Mouse (Mus musculus) yolk sac, embryonic 10.5 days (tissue): ENCODE measurements around the gene P4hb.

Experiments used
- DNase-seq: peaks from one replicate; pipeline ENCODE4 v3.0.0-alpha.2; 2017; ENCODE audit warnings: low spot score

The P4hb gene

DNA sequence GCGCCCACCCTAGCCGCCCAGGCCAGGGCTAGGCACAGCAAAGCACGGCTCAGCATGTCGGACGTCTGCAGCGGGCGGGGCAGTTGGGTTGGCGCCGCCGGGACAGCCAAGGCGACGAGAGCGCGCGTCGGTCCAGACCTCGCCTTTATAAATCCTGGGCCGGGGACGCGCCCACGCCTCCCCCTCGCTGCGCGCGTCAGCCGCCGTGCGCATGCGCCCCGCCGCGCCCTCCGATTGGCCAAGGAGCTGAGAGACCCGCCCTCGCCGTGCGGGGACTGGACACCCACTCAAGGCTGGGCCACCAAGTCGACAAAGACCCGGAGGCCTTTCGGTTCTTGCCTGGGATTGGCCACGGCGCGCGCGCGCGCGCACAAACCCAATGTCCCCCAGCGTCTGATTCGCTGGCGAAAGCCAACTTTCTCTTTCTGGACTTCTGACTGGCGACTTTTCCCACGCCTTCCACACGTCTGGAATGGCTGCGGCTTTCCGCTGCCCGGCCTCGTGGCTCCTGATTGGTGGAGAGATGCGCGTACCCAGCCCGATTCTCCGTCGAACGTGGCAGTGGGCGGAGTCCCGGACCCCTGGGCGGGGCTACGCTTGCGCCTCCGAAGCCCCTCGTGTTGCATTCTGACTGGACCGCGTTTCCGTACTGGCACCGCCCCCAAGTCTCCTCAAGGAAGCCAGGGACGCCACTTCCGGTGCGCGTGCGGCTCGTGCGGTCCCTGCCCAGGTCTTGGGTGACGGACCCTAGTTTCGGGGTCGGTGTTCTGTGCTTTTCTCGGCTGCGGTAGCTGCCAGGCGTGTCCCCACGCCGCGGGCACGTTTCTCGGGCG, at the start of gene P4hb:
P4hb (minus strand) TSS at position 502 of the 833 bp plus-strand sequence.
- DNase-seq, result peak; percentile 100

DNA sequence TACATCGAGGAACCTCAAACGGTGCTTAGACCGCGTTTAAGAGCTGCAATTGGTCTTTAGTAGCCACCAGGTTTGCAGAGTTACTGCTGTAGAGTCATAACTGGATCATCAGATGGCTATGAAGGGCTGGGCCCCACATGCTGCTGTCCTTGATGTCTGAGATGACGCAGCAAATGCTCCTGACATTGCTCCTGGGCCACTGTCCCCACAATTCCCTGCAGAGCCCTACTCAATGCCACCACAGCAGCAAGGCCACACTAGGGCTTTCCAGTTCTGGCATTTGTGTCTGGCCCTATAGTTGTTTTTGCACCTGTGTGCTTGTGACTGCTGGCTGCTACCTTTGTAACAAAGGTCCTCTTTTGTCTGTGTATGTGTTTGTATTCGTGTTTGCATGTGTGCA, 49.8 kb upstream of the P4hb start:
- no peak for DNase-seq

DNA sequence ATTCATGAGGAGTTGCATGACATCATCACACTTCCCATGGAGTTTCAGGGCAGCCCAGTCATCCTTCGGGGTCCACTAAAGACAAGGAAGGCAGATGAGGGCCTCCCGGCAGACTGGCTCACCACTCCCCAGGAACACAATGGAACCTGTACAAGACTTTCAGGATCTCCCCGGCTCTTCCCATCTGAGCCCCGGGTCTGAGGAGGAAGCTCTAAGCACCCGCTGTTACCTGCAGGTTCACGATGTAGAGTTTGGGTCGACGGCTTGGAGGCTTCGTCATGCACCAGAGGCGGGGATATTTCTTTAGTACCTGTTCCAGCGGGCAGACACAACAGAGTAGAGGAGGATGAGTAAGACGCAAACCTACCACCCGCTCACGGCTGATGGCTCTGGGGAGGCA, 47.1 kb upstream of the P4hb start:
- DNase-seq, result no peak

DNA sequence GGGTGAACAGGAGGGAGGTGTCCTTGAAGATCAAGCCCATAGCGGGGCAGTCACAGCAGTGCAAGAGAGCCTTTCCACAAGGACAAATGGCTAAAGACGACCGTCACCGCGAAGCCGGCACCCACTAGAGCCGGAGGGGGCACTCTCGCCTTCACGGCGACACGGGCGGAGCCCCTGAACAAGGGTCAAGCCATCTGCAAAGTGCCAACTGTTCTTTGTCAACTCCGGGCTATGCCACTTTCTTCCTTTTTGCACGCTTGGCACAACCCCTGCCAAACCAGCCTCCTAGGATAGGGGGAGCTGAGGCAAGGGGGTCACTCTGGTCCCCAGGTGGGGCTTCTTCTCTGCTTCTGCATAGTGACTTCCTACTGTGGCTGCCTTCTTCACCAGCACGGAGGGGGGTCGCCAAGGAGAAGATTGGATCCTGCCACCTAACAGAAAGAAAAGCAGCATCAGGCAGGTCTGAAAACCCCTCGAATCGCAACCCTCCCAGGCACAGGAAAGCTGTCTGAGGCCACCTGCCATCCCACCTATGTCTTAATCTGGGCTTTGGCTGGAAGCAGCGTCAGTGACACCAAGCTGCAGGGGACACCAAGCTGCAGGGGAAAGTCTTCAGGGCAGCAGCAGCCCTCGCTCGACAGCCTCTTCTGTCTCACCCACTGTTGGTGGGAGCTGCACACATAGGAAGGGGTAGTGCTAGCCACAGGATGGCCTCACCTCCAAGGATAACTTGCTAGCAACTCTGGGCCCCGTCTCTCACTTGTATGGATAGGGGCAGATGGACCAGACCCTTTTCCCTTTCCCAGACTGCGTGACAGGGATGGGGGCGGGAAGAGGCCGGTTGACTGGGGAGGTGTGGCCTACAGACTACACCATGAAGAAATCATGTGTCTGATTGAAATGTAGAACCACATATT, 45.8 kb upstream of the P4hb start:
- no peak for DNase-seq

DNA sequence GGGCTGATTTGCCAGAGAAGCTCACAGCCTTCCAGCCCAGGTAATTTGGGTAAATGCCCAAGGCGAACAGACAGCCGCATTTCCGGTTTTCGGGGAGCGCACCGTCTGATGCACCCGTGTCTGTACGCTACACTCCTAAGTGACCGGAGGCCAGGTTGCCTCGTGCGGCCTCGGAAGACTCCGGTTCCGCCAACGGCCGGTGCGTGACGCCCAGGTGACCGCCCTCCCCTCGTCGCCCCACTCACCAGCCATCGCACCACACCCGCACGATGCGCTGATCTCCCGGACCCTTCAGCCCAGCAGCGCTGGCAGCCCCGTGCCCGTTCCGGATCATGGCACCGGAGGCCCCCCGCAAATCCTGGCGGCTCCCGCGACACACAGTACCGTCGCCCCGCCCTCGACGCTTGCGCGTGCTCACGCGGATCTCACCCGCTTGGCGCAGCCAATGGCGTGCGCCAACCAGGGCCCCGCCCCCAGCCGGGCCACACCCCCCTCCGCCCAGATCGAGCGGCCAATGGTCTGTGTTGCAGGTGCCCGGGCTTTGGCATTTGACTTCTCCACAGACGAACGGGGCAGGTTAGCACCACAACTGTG, 44.6 kb upstream of the P4hb start, which contains the start of gene Pcyt2:
Pcyt2 (minus strand) TSS at position 418 of the 594 bp plus-strand sequence.
- DNase-seq, result peak; percentile 92

DNA sequence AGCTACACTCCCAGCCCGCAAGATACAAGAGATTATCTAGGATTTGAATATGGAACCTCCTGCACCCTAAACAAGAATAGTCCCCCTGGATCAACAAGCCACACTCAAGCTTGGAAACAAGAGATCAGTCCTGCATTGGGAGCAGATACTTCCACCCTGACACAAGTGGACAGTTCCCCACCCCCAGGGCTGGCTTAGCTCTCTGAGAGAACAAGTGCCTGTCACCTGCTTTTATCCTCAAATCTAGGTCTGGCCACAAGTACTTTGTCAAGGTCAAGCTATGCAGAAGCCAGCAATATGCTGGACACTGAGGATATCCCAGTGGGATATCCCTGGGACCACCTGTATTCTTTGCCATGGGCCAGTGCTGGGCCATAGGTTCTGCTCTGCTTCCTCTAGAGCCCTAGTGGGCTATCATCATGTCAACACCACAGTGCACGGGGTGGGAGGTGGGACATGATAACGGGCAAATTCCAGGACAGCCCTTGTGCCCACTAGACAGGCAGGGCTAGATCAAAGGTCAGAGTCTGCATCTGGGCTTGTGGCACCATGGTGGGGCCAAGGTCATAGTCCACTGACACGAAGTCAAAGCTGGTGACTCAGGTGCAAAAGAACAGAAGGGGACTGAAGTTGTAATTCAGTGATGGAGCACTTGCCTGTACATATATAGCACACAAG, 43.7 kb upstream of the P4hb start:
- peak; percentile 53 for DNase-seq

DNA sequence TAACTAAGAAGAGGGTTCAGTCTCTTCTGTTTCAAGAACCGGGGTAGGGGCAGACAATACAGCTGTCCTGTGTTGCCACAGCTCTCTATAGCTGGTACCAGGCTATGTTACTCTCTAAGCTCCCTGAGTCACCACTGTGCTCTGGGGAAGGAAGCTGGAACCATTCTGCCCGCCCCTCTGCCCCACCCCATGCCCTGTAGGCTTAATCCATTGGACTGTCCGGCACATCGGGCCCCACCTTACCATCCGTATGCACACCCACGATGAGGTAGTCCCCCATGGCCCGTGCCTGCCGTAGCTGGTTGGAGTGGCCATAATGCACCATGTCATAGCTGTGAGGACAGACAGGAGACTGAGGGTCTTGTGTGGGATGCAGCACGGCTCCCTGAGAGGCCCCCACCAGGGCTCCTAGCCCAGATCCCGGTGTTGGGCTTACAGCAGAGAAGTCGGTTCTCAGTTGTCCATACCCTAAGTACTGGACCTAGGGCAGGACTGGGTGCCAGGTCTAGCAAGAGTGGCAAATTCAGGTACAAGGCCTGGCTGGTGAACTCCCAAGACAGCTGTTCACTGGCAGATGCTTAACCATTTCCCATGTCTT, 42.7 kb upstream of the P4hb start:
- no peak for DNase-seq

DNA sequence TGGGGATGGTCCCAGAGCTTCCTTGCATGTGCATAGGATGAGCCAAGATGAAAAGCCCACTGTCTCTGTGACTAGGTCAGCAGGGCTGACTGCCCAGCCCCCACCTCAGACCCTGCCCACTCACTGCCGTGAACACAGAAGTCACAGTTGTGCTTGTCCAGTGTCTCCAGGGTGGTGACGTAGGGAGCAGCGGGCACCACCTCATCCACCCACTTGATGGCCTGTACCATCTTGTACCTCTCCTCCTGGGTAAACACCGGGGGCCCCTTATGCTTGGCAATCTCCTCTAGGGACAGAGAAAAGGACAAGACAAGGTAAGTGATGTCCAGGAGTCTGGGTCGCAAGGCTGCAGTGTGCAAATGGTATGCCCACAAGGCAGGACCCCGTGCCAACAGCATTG, 42.1 kb upstream of the P4hb start:
- no peak for DNase-seq

DNA sequence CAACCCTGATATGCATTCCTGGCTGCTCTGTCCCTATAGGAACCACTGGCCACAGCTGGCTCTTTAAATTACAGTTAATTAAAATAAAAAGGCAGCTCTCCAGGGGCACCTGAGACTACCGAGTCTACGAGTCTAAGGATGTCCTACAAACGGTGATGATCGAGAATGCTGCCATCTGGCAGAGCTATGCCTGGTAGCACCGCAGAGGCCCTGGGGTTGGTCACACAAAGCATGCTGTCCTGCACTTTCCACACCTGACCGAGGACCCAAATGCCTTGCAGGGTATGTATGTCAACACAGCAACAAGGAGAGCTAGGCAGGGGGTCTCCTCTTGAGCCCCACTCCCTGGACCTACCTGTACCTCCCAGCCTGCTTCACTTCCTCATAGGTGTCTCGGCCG, 40.9 kb upstream of the P4hb start:
- DNase-seq, result no peak

DNA sequence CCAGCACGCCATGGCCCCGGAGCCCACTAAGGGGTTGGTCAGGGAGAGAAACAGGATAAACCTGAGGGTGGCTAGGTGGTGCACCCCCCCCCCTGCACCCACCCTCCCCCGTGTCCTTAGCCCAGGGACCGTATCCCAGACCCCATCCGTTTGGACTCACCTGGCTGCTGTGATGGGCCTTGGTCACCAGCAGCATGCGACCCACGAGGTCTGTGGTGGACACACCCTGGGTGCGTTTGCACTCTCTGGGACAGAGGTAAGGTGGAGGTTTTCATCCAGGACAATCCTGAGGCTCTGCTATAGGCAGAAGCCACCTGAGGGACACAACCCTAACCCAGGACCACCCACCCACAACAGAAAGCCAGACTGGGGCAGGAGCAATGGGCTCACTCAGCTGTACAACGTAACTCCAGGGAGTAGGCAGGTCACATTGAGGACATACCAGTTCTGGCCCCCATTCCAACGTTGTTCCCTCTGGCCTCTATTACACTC, 40.5 kb upstream of the P4hb start:
- no peak for DNase-seq

DNA sequence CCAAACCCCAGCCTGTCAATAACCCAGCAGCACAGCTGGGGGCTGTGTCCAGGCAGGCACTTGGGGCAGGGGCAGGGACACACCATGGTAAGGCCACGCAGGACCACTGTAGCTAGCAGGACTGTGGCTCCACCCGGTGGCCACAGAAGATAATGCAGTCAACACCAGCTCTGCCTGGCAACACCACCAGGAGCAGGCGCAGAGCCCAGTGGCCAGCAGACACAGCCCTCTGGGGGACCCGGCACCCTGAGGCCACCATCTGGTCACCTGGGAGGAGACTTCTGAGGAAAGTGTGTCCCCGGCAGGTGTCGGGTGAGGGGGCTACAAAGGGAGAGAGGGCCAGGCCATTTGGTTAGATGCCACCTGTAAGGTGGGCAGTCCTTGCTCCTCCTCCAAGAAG, 39.7 kb upstream of the P4hb start:
- DNase-seq, result peak; percentile 61

DNA sequence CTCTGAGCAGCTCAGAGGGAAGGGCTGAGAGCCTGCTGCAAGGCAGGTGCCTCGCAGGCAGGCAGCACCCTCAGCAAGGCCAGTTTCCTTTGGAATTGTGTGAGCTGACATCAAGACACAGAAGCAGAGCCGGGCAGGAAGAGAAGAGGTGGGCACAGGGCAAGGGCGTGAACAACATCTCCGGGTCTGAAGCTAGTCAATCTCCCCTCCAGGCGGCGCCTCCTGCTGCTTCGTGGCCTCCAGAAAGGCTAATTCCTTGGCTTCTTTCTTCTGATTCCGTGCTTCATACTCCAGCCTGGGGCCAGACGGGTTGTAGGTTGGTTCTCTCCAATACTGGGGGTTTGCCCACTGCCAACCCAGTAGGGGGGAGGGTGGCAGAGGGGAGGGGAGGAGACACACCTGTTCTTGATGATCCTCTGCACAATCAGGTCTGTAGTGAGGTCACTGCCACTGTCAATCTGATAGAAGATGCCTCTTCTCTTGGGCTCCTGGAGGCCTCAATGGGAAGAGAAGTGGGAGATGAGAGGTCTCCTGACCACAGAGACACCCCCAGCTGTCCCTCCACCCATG, 37.5 kb upstream of the P4hb start:
- no peak for DNase-seq

DNA sequence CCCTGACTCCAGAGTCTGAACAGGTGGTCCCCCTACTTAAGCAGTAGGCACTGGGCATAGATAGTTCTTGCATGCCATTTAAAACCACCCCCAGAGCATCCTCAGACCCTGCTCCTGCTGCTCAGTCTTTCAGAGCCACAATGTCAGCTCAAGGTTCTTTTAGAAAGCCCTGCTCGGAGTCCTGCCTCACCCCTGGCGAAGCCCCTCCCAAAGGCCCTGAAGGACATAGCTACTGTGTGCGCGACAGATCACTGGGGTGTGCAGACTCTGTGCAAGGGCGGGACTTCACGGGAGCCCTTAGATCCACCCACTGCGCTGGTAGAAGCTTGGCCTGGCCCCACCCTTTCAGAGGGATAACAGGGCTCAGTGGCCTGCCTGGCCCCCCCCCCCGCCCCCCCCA, 36.2 kb upstream of the P4hb start:
- DNase-seq, result no peak

DNA sequence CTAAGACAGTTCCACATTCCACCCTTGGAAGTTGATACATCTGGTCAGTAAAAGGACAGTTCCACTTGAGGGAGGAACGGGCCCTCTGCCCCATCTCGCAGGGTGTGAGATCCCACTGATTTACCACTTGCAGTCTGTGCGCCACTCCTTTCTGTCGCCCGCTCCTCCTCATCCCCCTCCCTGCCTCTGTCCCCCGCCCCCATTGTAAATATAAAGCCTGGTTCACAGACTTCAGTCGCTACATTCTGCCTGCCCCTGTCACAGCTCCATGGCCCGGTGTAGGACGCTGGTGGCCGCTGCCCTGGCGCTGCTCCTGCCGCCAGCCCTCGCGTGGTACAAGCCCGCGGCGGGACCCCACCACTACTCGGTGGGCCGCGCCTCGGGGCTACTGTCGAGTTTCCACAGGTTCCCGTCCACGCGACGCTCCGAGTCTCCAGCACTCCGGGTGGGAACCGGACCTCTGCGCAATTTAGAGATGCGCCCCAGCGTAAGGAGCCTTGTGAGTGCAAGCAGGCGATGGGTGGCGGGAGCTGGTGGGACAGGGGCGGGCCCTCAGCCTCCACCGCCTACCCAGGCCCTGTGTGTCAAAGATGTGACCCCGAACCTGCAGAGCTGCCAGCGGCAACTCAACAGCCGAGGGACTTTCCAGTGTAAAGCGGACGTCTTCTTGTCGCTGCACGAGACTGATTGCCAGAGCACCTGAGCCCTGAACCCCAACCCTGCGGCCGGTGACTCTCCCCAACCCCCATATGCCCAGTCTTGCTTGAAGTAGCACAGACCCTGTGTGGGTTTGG, 35.4 kb upstream of the P4hb start, which contains the start of gene Npb:
Npb (plus strand) TSS at position 237 of the 794 bp plus-strand sequence.
- DNase-seq, result peak; percentile 55

DNA sequence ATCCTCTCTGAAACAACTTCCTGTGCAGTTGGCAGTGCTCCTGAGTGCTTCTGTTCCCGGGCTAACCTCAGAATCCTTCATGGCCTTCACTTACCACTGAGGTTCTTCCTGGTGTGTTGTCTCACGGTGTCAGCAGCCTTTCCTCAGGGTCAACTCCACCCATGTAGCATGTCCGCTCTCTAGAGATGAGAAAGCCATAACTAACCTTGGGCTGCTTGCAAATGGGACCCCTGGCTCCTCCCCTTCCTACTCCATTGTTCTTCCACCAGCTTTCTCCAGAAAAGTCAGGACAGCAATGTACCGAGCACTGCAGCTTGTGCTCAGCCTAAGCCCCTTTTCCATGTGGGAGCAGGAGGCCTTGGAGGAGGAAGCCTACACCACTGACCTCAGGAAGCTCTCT, 33.7 kb upstream of the P4hb start:
- DNase-seq, result no peak

DNA sequence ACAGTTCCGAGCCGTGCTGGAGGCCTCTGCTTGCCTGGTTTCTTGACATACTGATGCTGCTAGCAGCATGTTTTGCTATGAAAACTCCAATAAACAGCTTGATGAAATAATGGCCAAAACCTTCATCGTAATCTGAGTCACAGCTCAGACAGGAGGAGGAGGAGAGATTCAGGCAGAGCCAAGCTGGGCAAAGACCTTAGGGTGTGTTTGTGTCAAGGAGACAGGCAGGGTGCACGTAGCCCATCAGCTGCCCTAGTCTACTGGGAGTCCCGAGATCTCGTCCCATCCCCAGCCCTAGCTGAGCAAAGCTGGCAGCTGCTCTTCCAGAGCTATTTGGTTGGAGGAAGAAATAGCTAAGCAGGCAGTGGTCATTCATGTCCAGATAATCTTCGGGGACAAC, 32.6 kb upstream of the P4hb start:
- DNase-seq, result no peak

DNA sequence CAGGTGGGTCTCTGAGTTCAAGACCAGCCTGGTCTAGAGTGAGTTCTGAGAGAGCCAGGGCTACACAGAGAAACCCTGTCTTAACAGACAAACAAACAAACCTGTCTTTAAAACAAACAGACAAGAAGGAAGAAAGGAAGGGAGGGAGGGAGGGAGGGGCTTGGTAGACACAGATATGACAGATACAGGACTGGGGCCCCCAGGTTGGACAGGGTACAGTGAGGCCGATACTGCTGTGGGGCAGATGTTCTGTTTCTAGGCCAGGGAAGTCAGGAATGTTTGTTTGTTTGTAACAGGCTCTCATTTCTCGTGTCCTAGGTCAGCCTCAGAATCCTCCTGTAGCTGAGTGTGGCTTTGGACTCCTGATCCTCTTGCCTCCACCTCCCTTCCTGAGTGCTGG, 30.5 kb upstream of the P4hb start:
- DNase-seq, result no peak

DNA sequence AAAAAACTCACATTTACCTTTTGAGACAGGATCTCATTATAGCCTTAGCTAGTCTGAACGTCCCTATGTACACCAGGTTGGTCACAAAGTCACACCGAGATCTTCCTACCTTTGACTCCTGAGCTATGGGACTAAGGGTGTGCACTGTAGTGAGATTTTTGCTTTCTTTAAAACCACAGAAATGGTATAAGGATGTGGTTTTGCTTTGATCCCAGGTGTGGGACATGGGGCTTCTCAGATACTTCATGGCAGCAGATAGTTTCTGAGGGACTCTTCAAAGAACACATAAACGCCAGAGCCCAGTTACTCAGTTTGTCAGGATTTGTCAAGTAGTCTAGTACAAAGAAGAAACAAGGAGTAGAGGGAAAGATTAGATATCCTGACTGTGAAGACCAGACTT, 27.7 kb upstream of the P4hb start:
- DNase-seq, result no peak

DNA sequence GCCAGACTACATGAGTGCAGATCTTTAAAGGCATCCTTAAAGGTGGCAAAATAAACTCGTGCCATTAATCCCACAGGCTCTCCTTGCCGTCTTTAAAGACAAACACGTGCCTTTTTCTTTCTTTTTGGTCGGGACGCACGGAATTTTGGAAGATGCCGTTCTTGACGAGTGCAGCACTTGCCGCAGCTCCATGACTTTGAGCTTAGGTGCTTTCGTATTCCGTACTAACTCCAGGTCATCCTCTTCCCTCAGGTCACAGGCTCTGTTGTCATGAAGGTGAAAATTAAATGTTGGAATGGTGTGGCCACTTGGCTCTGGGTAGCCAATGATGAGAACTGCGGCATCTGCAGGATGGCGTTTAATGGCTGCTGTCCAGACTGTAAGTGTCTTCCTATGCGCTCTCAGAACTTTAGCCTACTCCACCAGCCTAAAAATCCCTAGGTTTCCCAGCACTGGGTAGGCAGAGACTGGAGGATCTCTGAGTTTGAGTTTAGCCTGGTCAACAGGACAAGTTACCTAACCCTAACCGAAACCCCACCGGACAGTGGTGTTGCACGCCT, 26.0 kb upstream of the P4hb start:
- no peak for DNase-seq
